Mouse (Mus musculus): ENCODE data around the gene Phf14. TPM values are rescaled to one million over a fixed set of nuclear protein-coding genes. Genes with fewer than 3 reads are reported as not detected.

Gene Phf14
- polyA plus RNA-seq, 1 experiment from 2014 or later = 47.7 TPM

GRCm38 (mm10) chr6:12079260-12079659, 171.7 kb downstream of the Phf14 start:
- H3K27me3 ChIP-seq (ENCODE audit: insufficient read depth, low read length) = no peaks in the 10 kb centered on the region
- H3K4me3 ChIP-seq (ENCODE audit: low read length) = no peak overlapping the region
- no peak overlapping the region for H3K27ac ChIP-seq (ENCODE audit: low read length)
- H3K9ac ChIP-seq (replicated peaks; ENCODE audit: low read length) = no peak overlapping the region
- no peak overlapping the region for H3K4me2 ChIP-seq (replicated peaks; ENCODE audit: low read depth, low read length)
- H3K4me1 ChIP-seq (ENCODE audit: insufficient read depth, low read length) = peaks cover 6% of the 10 kb centered on the region
- ATAC-seq (ENCODE audit: low FRiP score, low TSS enrichment) = no peak
- peaks cover 4% of the 10 kb centered on the region; the same call in 1 of the 2 replicates for H3K36me3 ChIP-seq (ENCODE audit: insufficient read depth, low read length)
- H3K9me3 ChIP-seq (ENCODE audit: low read length) = no peaks in the 10 kb centered on the region
- 95% methylated on average over 4 of the region's 4 CpGs for WGBS

GRCm38 (mm10) chr6:12080423-12080822, 172.8 kb downstream of the Phf14 start:
- peaks cover 4% of the 10 kb centered on the region; the same call in 1 of the 2 replicates for H3K36me3 ChIP-seq (ENCODE audit: insufficient read depth, low read length)
- H3K4me2 ChIP-seq (replicated peaks; ENCODE audit: low read depth, low read length) = no peak overlapping the region
- 58% methylated on average over 5 of the region's 5 CpGs for WGBS
- H3K27me3 ChIP-seq (ENCODE audit: insufficient read depth, low read length) = no peaks in the 10 kb centered on the region
- H3K27ac ChIP-seq (ENCODE audit: low read length) = no peak overlapping the region
- H3K4me3 ChIP-seq (ENCODE audit: low read length) = no peak overlapping the region
- ATAC-seq (ENCODE audit: low FRiP score, low TSS enrichment) = no peak
- no peaks in the 10 kb centered on the region for H3K9me3 ChIP-seq (ENCODE audit: low read length)
- H3K9ac ChIP-seq (replicated peaks; ENCODE audit: low read length) = no peak overlapping the region
- H3K4me1 ChIP-seq (ENCODE audit: insufficient read depth, low read length) = peaks cover 6% of the 10 kb centered on the region

- H3K27ac ChIP-seq (ENCODE audit: low read length) = no peak overlapping the region
- ATAC-seq (ENCODE audit: low FRiP score, low TSS enrichment) = no peak; the same call in 1 of the 2 replicates
- 78% methylated on average over 2 of the region's 2 CpGs for WGBS
Measured at GRCm38 (mm10) chr6:12081722-12082121, 174.1 kb downstream of the Phf14 start.

GRCm38 (mm10) chr6:12082125-12082524, 174.5 kb downstream of the Phf14 start:
- H3K27ac ChIP-seq (ENCODE audit: low read length) = no peak overlapping the region
- WGBS = 75% methylated on average over 2 of the region's 2 CpGs
- no peak overlapping the region for H3K9ac ChIP-seq (replicated peaks; ENCODE audit: low read length)
- H3K4me3 ChIP-seq (ENCODE audit: low read length) = no peak overlapping the region
- no peak for ATAC-seq (ENCODE audit: low FRiP score, low TSS enrichment)
- H3K36me3 ChIP-seq (ENCODE audit: insufficient read depth, low read length) = peaks cover 4% of the 10 kb centered on the region; the same call in 1 of the 2 replicates
- H3K27me3 ChIP-seq (ENCODE audit: insufficient read depth, low read length) = no peaks in the 10 kb centered on the region
- peaks cover 6% of the 10 kb centered on the region for H3K4me1 ChIP-seq (ENCODE audit: insufficient read depth, low read length)
- H3K4me2 ChIP-seq (replicated peaks; ENCODE audit: low read depth, low read length) = no peak overlapping the region
- no peaks in the 10 kb centered on the region for H3K9me3 ChIP-seq (ENCODE audit: low read length)

More at GRCm38 (mm10) chr6:12081722-12082121, 174.1 kb downstream of the Phf14 start:
- Histone ChIP-seq H3K27me3 (ENCODE audit: insufficient read depth, low read length) (no peaks in the 10 kb centered on the region), H3K36me3 (ENCODE audit: insufficient read depth, low read length) (peaks cover 4% of the 10 kb centered on the region; the same call in 1 of the 2 replicates), H3K4me3 (ENCODE audit: low read length) (no peak overlapping the region), H3K4me1 (ENCODE audit: insufficient read depth, low read length) (peaks cover 6% of the 10 kb centered on the region), H3K9ac (replicated peaks; ENCODE audit: low read length) (no peak overlapping the region), H3K4me2 (replicated peaks; ENCODE audit: low read depth, low read length) (no peak overlapping the region), H3K9me3 (ENCODE audit: low read length) (no peaks in the 10 kb centered on the region)

- Histone ChIP-seq H3K4me1 (ENCODE audit: insufficient read depth, low read length) (peaks cover 6% of the 10 kb centered on the region), H3K4me3 (ENCODE audit: low read length) (no peak overlapping the region), H3K4me2 (replicated peaks; ENCODE audit: low read depth, low read length) (no peak overlapping the region), H3K36me3 (ENCODE audit: insufficient read depth, low read length) (peaks cover 4% of the 10 kb centered on the region; the same call in 1 of the 2 replicates), H3K27ac (ENCODE audit: low read length) (no peak overlapping the region), H3K27me3 (ENCODE audit: insufficient read depth, low read length) (no peaks in the 10 kb centered on the region), H3K9ac (replicated peaks; ENCODE audit: low read length) (no peak overlapping the region), H3K9me3 (ENCODE audit: low read length) (no peaks in the 10 kb centered on the region)
- WGBS = 76% methylated on average over 6 of the region's 6 CpGs
- ATAC-seq (ENCODE audit: low FRiP score, low TSS enrichment) = no peak
Measured at GRCm38 (mm10) chr6:12082531-12083216, 175.1 kb downstream of the Phf14 start.

GRCm38 (mm10) chr6:12084721-12085120, 177.1 kb downstream of the Phf14 start:
- Histone ChIP-seq H3K4me3 (ENCODE audit: low read length) (no peak overlapping the region), H3K27ac (ENCODE audit: low read length) (no peak overlapping the region), H3K9ac (replicated peaks; ENCODE audit: low read length) (no peak overlapping the region), H3K4me2 (replicated peaks; ENCODE audit: low read depth, low read length) (no peak overlapping the region), H3K36me3 (ENCODE audit: insufficient read depth, low read length) (peaks cover 4% of the 10 kb centered on the region; the same call in 1 of the 2 replicates), H3K27me3 (ENCODE audit: insufficient read depth, low read length) (no peaks in the 10 kb centered on the region), H3K9me3 (ENCODE audit: low read length) (no peaks in the 10 kb centered on the region), H3K4me1 (ENCODE audit: insufficient read depth, low read length) (peaks cover 6% of the 10 kb centered on the region)
- no peak for ATAC-seq (ENCODE audit: low FRiP score, low TSS enrichment)
- 77% methylated on average over 5 of the region's 5 CpGs for WGBS

- no peak for ATAC-seq (ENCODE audit: low FRiP score, low TSS enrichment)
- H3K36me3 ChIP-seq (ENCODE audit: insufficient read depth, low read length) = no peaks in the 10 kb centered on the region
- no peak overlapping the region for H3K27ac ChIP-seq (ENCODE audit: low read length)
- no peaks in the 10 kb centered on the region for H3K9me3 ChIP-seq (ENCODE audit: low read length)
- no peak overlapping the region for H3K4me3 ChIP-seq (ENCODE audit: low read length)
- H3K27me3 ChIP-seq (ENCODE audit: insufficient read depth, low read length) = no peaks in the 10 kb centered on the region
- no peak overlapping the region for H3K4me2 ChIP-seq (replicated peaks; ENCODE audit: low read depth, low read length)
- 67% methylated on average over 3 of the region's 3 CpGs for WGBS
- H3K4me1 ChIP-seq (ENCODE audit: insufficient read depth, low read length) = no peaks in the 10 kb centered on the region
- no peak overlapping the region for H3K9ac ChIP-seq (replicated peaks; ENCODE audit: low read length)
Measured at GRCm38 (mm10) chr6:12089439-12089992, 181.9 kb downstream of the Phf14 start.

- no peak overlapping the region for H3K9ac ChIP-seq (replicated peaks; ENCODE audit: low read length)
- no peaks in the 10 kb centered on the region for H3K27me3 ChIP-seq (ENCODE audit: insufficient read depth, low read length)
- H3K4me3 ChIP-seq (ENCODE audit: low read length) = no peak overlapping the region
- no peaks in the 10 kb centered on the region for H3K4me1 ChIP-seq (ENCODE audit: insufficient read depth, low read length)
- H3K9me3 ChIP-seq (ENCODE audit: low read length) = no peaks in the 10 kb centered on the region
- no peak for ATAC-seq (ENCODE audit: low FRiP score, low TSS enrichment)
- WGBS = 69% methylated on average over 1 of the region's 1 CpGs
- no peak overlapping the region for H3K4me2 ChIP-seq (replicated peaks; ENCODE audit: low read depth, low read length)
- H3K36me3 ChIP-seq (ENCODE audit: insufficient read depth, low read length) = no peaks in the 10 kb centered on the region
- H3K27ac ChIP-seq (ENCODE audit: low read length) = no peak overlapping the region
Measured at GRCm38 (mm10) chr6:12095716-12096115, 188.1 kb downstream of the Phf14 start.

- WGBS = 64% methylated on average over 4 of the region's 4 CpGs
- no peaks in the 10 kb centered on the region for H3K36me3 ChIP-seq (ENCODE audit: insufficient read depth, low read length)
- ATAC-seq (ENCODE audit: low FRiP score, low TSS enrichment) = no peak
- H3K27me3 ChIP-seq (ENCODE audit: insufficient read depth, low read length) = no peaks in the 10 kb centered on the region
- no peak overlapping the region for H3K4me3 ChIP-seq (ENCODE audit: low read length)
- H3K4me1 ChIP-seq (ENCODE audit: insufficient read depth, low read length) = no peaks in the 10 kb centered on the region
- no peak overlapping the region for H3K9ac ChIP-seq (replicated peaks; ENCODE audit: low read length)
- H3K9me3 ChIP-seq (ENCODE audit: low read length) = no peaks in the 10 kb centered on the region
- no peak overlapping the region for H3K27ac ChIP-seq (ENCODE audit: low read length)
- no peak overlapping the region for H3K4me2 ChIP-seq (replicated peaks; ENCODE audit: low read depth, low read length)
Measured at GRCm38 (mm10) chr6:12097125-12097524, 189.5 kb downstream of the Phf14 start.

GRCm38 (mm10) chr6:12105144-12105543, 197.5 kb downstream of the Phf14 start:
- Histone ChIP-seq H3K4me3 (ENCODE audit: low read length) (no peak overlapping the region), H3K4me1 (ENCODE audit: insufficient read depth, low read length) (0 out of 2 replicates have a peak, but pooled peaks cover 5% of the 10 kb centered on the region), H3K9ac (replicated peaks; ENCODE audit: low read length) (no peak overlapping the region), H3K36me3 (ENCODE audit: insufficient read depth, low read length) (no peaks in the 10 kb centered on the region), H3K27ac (ENCODE audit: low read length) (no peak overlapping the region), H3K27me3 (ENCODE audit: insufficient read depth, low read length) (no peaks in the 10 kb centered on the region), H3K9me3 (ENCODE audit: low read length) (no peaks in the 10 kb centered on the region), H3K4me2 (replicated peaks; ENCODE audit: low read depth, low read length) (no peak overlapping the region)
- peak; percentile 35; the same call in 1 of the 2 replicates for ATAC-seq (ENCODE audit: low FRiP score, low TSS enrichment)
- 44% methylated on average over 4 of the region's 4 CpGs for WGBS

Measured in kidney, embryonic 16.5 days (tissue).